Mouse (Mus musculus): ENCODE data around the gene Ccng1.

Gene Ccng1

GRCm38 (mm10) chr11:40755109-40755627 lies at the start of gene Ccng1:
Gene Ccng1 (minus strand): TSS chr11:40755311.
- peak; percentile 97 for DNase-seq (ENCODE audit: low spot score)

- no peak for DNase-seq (ENCODE audit: low spot score)
These were observed 35.2 kb upstream of the Ccng1 start for GRCm38 (mm10) chr11:40790307-40790706.

GRCm38 (mm10) chr11:40789701-40790100 lies 34.6 kb upstream of the Ccng1 start:
- no peak for DNase-seq (ENCODE audit: low spot score)

- no peak for DNase-seq (ENCODE audit: low spot score)
These were observed 31.8 kb upstream of the Ccng1 start for GRCm38 (mm10) chr11:40786900-40787299.

- no peak for DNase-seq (ENCODE audit: low spot score)
These were observed 29.2 kb upstream of the Ccng1 start for GRCm38 (mm10) chr11:40784326-40784725.

GRCm38 (mm10) chr11:40783346-40783745 lies 28.2 kb upstream of the Ccng1 start:
- no peak for DNase-seq (ENCODE audit: low spot score)

GRCm38 (mm10) chr11:40781857-40782256 lies 26.7 kb upstream of the Ccng1 start:
- no peak for DNase-seq (ENCODE audit: low spot score)

- DNase-seq (ENCODE audit: low spot score): peak; percentile 78
These were observed 20.5 kb upstream of the Ccng1 start for GRCm38 (mm10) chr11:40775315-40776269.

- no peak for DNase-seq (ENCODE audit: low spot score)
These were observed 9.6 kb upstream of the Ccng1 start for GRCm38 (mm10) chr11:40764690-40765089.

- DNase-seq (ENCODE audit: low spot score): peak; percentile 25
These were observed 8.3 kb upstream of the Ccng1 start for GRCm38 (mm10) chr11:40763395-40763794.

- no peak for DNase-seq (ENCODE audit: low spot score)
These were observed 4.8 kb upstream of the Ccng1 start for GRCm38 (mm10) chr11:40759896-40760295.

- no peak for DNase-seq (ENCODE audit: low spot score)
These were observed 857 bp upstream of the Ccng1 start for GRCm38 (mm10) chr11:40755968-40756367.

- no peak for DNase-seq (ENCODE audit: low spot score)
These were observed 425 bp downstream of the Ccng1 start for GRCm38 (mm10) chr11:40754664-40755107.

- no peak for DNase-seq (ENCODE audit: low spot score)
These were observed 1.3 kb downstream of the Ccng1 start for GRCm38 (mm10) chr11:40753836-40754235.

GRCm38 (mm10) chr11:40747716-40748115 lies 7.4 kb downstream of the Ccng1 start:
- no peak for DNase-seq (ENCODE audit: low spot score)

GRCm38 (mm10) chr11:40746361-40746760 lies 8.8 kb downstream of the Ccng1 start:
- DNase-seq (ENCODE audit: low spot score): no peak

- DNase-seq (ENCODE audit: low spot score): no peak
These were observed 10.8 kb downstream of the Ccng1 start for GRCm38 (mm10) chr11:40744348-40744747.

- no peak for DNase-seq (ENCODE audit: low spot score)
These were observed 13.4 kb downstream of the Ccng1 start for GRCm38 (mm10) chr11:40741605-40742262.

GRCm38 (mm10) chr11:40737369-40737768 lies 17.7 kb downstream of the Ccng1 start:
- DNase-seq (ENCODE audit: low spot score): no peak

- DNase-seq (ENCODE audit: low spot score): peak; percentile 26
These were observed 20.8 kb downstream of the Ccng1 start for GRCm38 (mm10) chr11:40734251-40734752.

GRCm38 (mm10) chr11:40733339-40734174 lies 21.6 kb downstream of the Ccng1 start, which contains the start of the genes Hmmr and Nudcd2:
Gene Hmmr (minus strand): TSS chr11:40733422.
Gene Nudcd2 (plus strand): TSS chr11:40733667.
- peak; percentile 98 for DNase-seq (ENCODE audit: low spot score)

GRCm38 (mm10) chr11:40732997-40733338 lies 22.1 kb downstream of the Ccng1 start:
- DNase-seq (ENCODE audit: low spot score): peak; percentile 20
